Mouse (Mus musculus): Measurements from ENCODE around the gene Amhr2.

- no peak for TF ChIP-seq TAL1 (IDR thresholded peaks at IDR 0.05; ENCODE audit: low read length)
- TF ChIP-seq GATA1 (IDR thresholded peaks at IDR 0.05; ENCODE audit: low read length) = no peak
Observed at GRCm38 (mm10) chr15:102471295-102471645, 26.1 kb downstream of the Amhr2 start.
